Mouse (Mus musculus) brain, embryonic 14.5 days (tissue): Measurements from ENCODE around the gene Rhoj. TPM values are rescaled to one million over a fixed set of nuclear protein-coding genes. Genes with fewer than 3 reads are reported as not detected.

ENCODE experiments used
- DNase-seq: peaks from one replicate; pipeline ENCODE4 v3.0.0-alpha.2; 2011; ENCODE audit warnings: low read depth
- CTCF ChIP-seq: fragments of 200-500 bp; IDR thresholded peaks from 2 replicates; pipeline ENCODE4 v1.5.1; 2012; ENCODE audit warnings: inconsistent platforms, mild to moderate bottlenecking, moderate library complexity, borderline replicate concordance; ENCODE audit not compliant: insufficient read depth, insufficient read length; ENCODE audit errors: extremely low read depth
- POLR2A ChIP-seq: fragments of 200-500 bp; IDR thresholded peaks from 2 replicates; pipeline ENCODE4 v1.6.1; 2012; ENCODE audit warnings: mild to moderate bottlenecking, inconsistent platforms, borderline replicate concordance; ENCODE audit not compliant: poor library complexity, insufficient read depth, insufficient read length, severe bottlenecking; ENCODE audit errors: extremely low read depth
- polyA plus RNA-seq: library from polyadenylated mRNA; depleted of rRNA; stranded (reverse); fragments of >200 nt; gene quantifications from 2 replicates; pipeline ENCODE4 v1.2.3, GENCODE M21; 2012; rRNA removed

Gene Rhoj
- polyA plus RNA-seq, result 14.1 and 24.2 TPM in 2 replicates

- TF ChIP-seq POLR2A (peak; percentile 3; the same call in 1 of the 2 replicates), CTCF (no peak)
These were observed at the start of gene Rhoj for GRCm38 (mm10) chr12:75307961-75308951. Rhoj (plus strand) TSS chr12:75308322.

GRCm38 (mm10) chr12:75271726-75272125 is 36.4 kb upstream of the Rhoj start:
- no peak for DNase-seq
- TF ChIP-seq CTCF (no peak), POLR2A (no peak)

More at GRCm38 (mm10) chr12:75307961-75308951, at the start of gene Rhoj:
- DNase-seq, result peak; percentile 82

- TF ChIP-seq POLR2A, result no peak
- TF ChIP-seq CTCF, result no peak
- no peak for DNase-seq
These were observed 32.4 kb upstream of the Rhoj start for GRCm38 (mm10) chr12:75275730-75276129.

- no peak for DNase-seq
- TF ChIP-seq CTCF (no peak), POLR2A (no peak)
These were observed 30.7 kb upstream of the Rhoj start for GRCm38 (mm10) chr12:75277425-75277824.

DNA sequence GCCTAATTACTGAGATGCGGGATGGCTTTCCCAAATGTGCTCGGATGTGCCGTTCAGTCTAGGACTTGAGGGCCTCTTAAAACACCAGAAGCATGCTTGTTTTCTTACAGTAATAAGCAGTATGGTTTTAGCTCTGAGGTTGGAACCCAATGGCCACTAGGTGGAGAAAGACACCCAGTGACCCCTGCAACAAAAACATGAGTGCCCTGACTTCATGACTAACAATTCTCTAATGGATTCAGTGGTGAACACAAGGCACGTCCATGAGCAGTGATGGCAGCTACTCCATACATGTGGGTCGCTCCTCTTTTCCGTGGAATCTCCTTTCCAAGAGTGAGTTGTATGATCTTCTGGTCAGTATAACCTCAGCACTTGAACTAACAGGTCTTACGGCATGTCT is 27.6 kb upstream of the Rhoj start:
- TF ChIP-seq POLR2A, result no peak
- TF ChIP-seq CTCF, result peak; percentile 29; the same call in 1 of the 2 replicates
- DNase-seq, result no peak

DNA sequence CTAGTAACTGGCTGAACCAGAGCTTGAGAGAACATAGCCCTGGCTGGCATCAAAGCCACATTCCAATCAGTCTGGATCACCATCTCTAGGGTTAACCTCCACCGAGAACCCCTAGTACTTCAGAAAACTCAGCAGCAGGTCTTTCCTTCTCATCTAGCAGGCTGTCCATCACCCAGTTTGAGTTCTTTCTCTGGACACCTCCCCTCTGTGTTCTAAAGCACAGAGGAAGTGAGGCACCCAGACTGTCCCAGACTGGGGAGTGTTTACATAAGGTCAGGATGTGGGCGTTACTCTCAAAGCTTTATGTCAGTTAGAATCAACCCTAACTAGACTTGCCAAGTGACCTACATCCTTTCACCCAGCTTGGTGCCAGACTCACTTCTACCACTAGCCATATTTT is 24.9 kb upstream of the Rhoj start:
- no peak for DNase-seq
- TF ChIP-seq CTCF (no peak), POLR2A (no peak)

GRCm38 (mm10) chr12:75286166-75286565 is 22.0 kb upstream of the Rhoj start:
- no peak for TF ChIP-seq CTCF
- no peak for TF ChIP-seq POLR2A
- no peak for DNase-seq

GRCm38 (mm10) chr12:75290524-75290923 is 17.6 kb upstream of the Rhoj start:
- no peak for DNase-seq

GRCm38 (mm10) chr12:75291556-75291955 is 16.6 kb upstream of the Rhoj start:
- TF ChIP-seq POLR2A (no peak), CTCF (no peak)
- no peak for DNase-seq

More at GRCm38 (mm10) chr12:75290524-75290923, 17.6 kb upstream of the Rhoj start:
- TF ChIP-seq POLR2A (no peak), CTCF (no peak)

GRCm38 (mm10) chr12:75292939-75293338 is 15.2 kb upstream of the Rhoj start:
- TF ChIP-seq CTCF (no peak), POLR2A (no peak)
- no peak for DNase-seq

GRCm38 (mm10) chr12:75299865-75300264 is 8.3 kb upstream of the Rhoj start:
- TF ChIP-seq CTCF (no peak), POLR2A (no peak)
- no peak for DNase-seq
